ENCODE assay signal across 10 mouse cellular contexts in the genomic region with DNA sequence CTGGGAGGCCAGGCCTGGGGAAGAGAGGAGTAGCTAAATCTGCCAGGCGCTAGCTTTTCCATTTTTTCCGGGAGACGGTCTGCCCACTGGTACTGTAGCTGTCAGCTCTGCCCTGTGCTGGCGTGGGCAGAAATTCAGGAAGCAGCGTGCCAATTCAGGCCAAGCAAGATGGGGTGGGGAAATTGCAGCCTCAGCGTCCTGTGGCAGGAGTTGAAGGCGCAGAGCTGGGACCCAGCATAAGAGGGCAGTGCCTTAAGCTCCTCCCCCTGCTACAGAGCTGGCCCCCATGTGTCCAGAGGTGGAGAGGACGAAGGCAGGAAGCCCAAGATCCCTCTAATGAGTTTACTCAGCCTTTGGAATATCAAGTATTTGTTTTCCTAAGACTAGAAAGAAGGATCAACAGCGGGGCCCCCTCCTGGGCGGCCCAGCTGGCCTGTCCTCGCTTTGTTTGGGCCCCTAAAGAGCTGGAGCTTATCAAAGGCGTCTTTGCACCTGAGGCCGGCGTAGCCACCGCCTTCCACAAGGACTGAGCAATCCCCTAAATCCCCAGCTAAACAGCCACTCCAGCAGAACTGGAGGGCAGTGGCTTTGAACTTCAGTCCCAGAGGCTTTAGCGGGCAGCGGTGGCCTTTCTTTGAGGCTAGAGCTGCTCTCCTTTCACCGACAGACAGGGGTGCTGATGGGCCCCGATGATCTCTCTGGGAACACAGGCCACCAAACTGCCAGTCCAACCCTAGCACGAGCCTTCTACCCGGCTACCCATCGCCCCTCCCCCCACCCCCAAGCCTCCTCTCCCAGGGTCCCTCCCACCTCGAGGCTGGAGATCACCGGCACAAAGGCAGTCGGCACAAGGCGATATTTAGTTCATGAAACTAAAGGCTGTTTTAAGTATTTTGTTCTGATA.
DNase-seq lines count a peak whose midpoint lies in the region; ATAC-seq and TF ChIP-seq lines count a peak whose summit lies in the region.
"Had no signal": no experiment of that assay in that cellular context is flagged by ENCODE, and none has a peak within 500 bp of the region (broad histone marks: within the 10 kb centered on the region; RNA-seq: fewer than 3 reads in every experiment).

No protein-coding gene starts in this region.

- no peak overlapping the region for H3K9ac ChIP-seq in forebrain, embryonic 12.5 days
- H3K9ac ChIP-seq in forebrain, embryonic 13.5 days = no peak overlapping the region
- no peak overlapping the region for H3K9ac ChIP-seq in limb, embryonic 13.5 days
- no peak overlapping the region for H3K9ac ChIP-seq in stomach, embryonic 16.5 days (ENCODE audit: low read length)

- no peak for DNase-seq in testis, postnatal 10 days (ENCODE audit: low spot score)
- no peak for DNase-seq in adrenal gland, postnatal 10 days
- DNase-seq in heart, adult 11 months = no peak
- DNase-seq: lung, postnatal 10 days; thymus, postnatal 36 days had no signal

- H3K4me1 ChIP-seq in forebrain, embryonic 12.5 days = peaks cover 26% of the 10 kb centered on the region
- H3K4me1 ChIP-seq in forebrain, embryonic 13.5 days = peaks cover 9% of the 10 kb centered on the region; the same call in 1 of the 2 replicates
- peaks cover 19% of the 10 kb centered on the region for H3K4me1 ChIP-seq in testis, adult 2 months (ENCODE audit: control insufficient read depth, insufficient read depth, low read length)
- H3K4me1 ChIP-seq in limb, embryonic 13.5 days = peaks cover 11% of the 10 kb centered on the region
- peaks cover 4% of the 10 kb centered on the region; the same call in 1 of the 2 replicates for H3K4me1 ChIP-seq in stomach, embryonic 16.5 days (ENCODE audit: control insufficient read depth, insufficient read depth, low read length)

- no peaks in the 10 kb centered on the region for H3K36me3 ChIP-seq in forebrain, embryonic 12.5 days (replicated peaks)
- H3K36me3 ChIP-seq in forebrain, embryonic 13.5 days (ENCODE audit: poor library complexity, severe bottlenecking) = no peaks in the 10 kb centered on the region
- no peaks in the 10 kb centered on the region for H3K36me3 ChIP-seq in testis, adult 2 months (ENCODE audit: control insufficient read depth, insufficient read depth, low read length)
- no peaks in the 10 kb centered on the region for H3K36me3 ChIP-seq in limb, embryonic 13.5 days
- no peaks in the 10 kb centered on the region for H3K36me3 ChIP-seq in stomach, embryonic 16.5 days (ENCODE audit: control insufficient read depth, insufficient read depth, low read length)

- no peaks in the 10 kb centered on the region for H3K9me3 ChIP-seq in forebrain, embryonic 12.5 days
- H3K9me3 ChIP-seq in forebrain, embryonic 13.5 days (replicated peaks) = no peaks in the 10 kb centered on the region
- H3K9me3 ChIP-seq in limb, embryonic 13.5 days = no peaks in the 10 kb centered on the region
- H3K9me3 ChIP-seq in stomach, embryonic 16.5 days (replicated peaks; ENCODE audit: control insufficient read depth, low read length) = no peaks in the 10 kb centered on the region

- no peak for ATAC-seq in forebrain, embryonic 12.5 days (ENCODE audit: low FRiP score)
- ATAC-seq in forebrain, embryonic 13.5 days = no peak
- no peak for ATAC-seq in limb, embryonic 13.5 days (ENCODE audit: low FRiP score, low read depth)
- peak; percentile 48; the same call in 1 of the 2 replicates for ATAC-seq in stomach, embryonic 16.5 days (ENCODE audit: insufficient read depth, low FRiP score)

- 7% methylated on average over 26 of the region's 26 CpGs for WGBS in forebrain, embryonic 12.5 days
- 7% methylated on average over 26 of the region's 26 CpGs for WGBS in forebrain, embryonic 13.5 days
- 14% methylated on average over 26 of the region's 26 CpGs for WGBS in limb, embryonic 13.5 days
- WGBS in stomach, embryonic 16.5 days = 16% methylated on average over 26 of the region's 26 CpGs

- 0 out of 2 replicates have a peak overlapping the region, but pooled peaks have one; percentile 8 for H3K4me2 ChIP-seq in forebrain, embryonic 12.5 days
- H3K4me2 ChIP-seq in forebrain, embryonic 13.5 days = no peak overlapping the region
- H3K4me2 ChIP-seq in limb, embryonic 13.5 days (replicated peaks) = 0 out of 2 replicates have a peak overlapping the region, but pooled peaks have one; percentile 4
- H3K4me2 ChIP-seq in stomach, embryonic 16.5 days (ENCODE audit: low read depth, low read length) = no peak overlapping the region

- H3K27me3 ChIP-seq in forebrain, embryonic 12.5 days = peaks cover 75% of the 10 kb centered on the region
- H3K27me3 ChIP-seq in forebrain, embryonic 13.5 days = peaks cover 57% of the 10 kb centered on the region
- no peaks in the 10 kb centered on the region for H3K27me3 ChIP-seq in testis, adult 2 months (ENCODE audit: control insufficient read depth, insufficient read depth, low read length)
- H3K27me3 ChIP-seq in limb, embryonic 13.5 days = peaks cover 12% of the 10 kb centered on the region
- H3K27me3 ChIP-seq in stomach, embryonic 16.5 days (ENCODE audit: control insufficient read depth, insufficient read depth, low read length) = no peaks in the 10 kb centered on the region

- no peak for TF ChIP-seq CTCF in testis, adult 2 months (IDR thresholded peaks at IDR 0.05; ENCODE audit: control insufficient read depth, insufficient read depth, insufficient replicate concordance, low read depth, low read length)

- peak; percentile 31; the same call in 1 of the 2 replicates for TF ChIP-seq POLR2A in testis, adult 2 months (IDR thresholded peaks at IDR 0.05; ENCODE audit: control insufficient read depth, low read depth, low read length)

- no peak overlapping the region for H3K4me3 ChIP-seq in forebrain, embryonic 12.5 days (replicated peaks)
- H3K4me3 ChIP-seq in forebrain, embryonic 13.5 days = no peak overlapping the region
- H3K4me3 ChIP-seq in testis, adult 2 months (ENCODE audit: control insufficient read depth, low read depth, low read length) = peak overlapping the region; percentile 83
- H3K4me3 ChIP-seq in limb, embryonic 13.5 days = no peak overlapping the region
- no peak overlapping the region for H3K4me3 ChIP-seq in stomach, embryonic 16.5 days (replicated peaks; ENCODE audit: low read length)

- no peak overlapping the region; the same call in 1 of the 2 replicates for H3K27ac ChIP-seq in forebrain, embryonic 12.5 days
- H3K27ac ChIP-seq in forebrain, embryonic 13.5 days = no peak overlapping the region
- H3K27ac ChIP-seq in testis, adult 2 months (ENCODE audit: control insufficient read depth, insufficient read depth, low read depth, low read length) = peak overlapping the region; percentile 80
- no peak overlapping the region for H3K27ac ChIP-seq in limb, embryonic 13.5 days
- H3K27ac ChIP-seq in stomach, embryonic 16.5 days (ENCODE audit: low read length) = no peak overlapping the region

Comparison
In these comparisons a context has a peak if more than half of its experiments do, and no peak if none do; other contexts are left out.
1. H3K4me2 ChIP-seq: peak in forebrain, embryonic 12.5 days (single experiment) and limb, embryonic 13.5 days (single experiment); none in forebrain, embryonic 13.5 days (single experiment) and stomach, embryonic 16.5 days (single experiment).